Mouse (Mus musculus) lung, embryonic 15.5 days (tissue): ENCODE measurements at regions not wholly inside any gene's neighbourhood (a gene's known extent, or its start where the extent isn't known, plus 50 kb on each side); places are given as distances from the start of the nearest gene placed in this dataset. TPM values are rescaled to one million over a fixed set of nuclear protein-coding genes. Genes with fewer than 3 reads are reported as not detected.

Experiments used
- ATAC-seq: fragments of 200-750 bp; cut with Nextera tagmentation; 2 replicates; pipeline ENCODE4 v1.8.0; 2017; ENCODE audit warnings: moderate number of reproducible peaks, borderline replicate concordance; ENCODE audit not compliant: low FRiP score, low TSS enrichment; ENCODE audit errors: extremely low read depth
- H3K27ac ChIP-seq: fragments of 300-500 bp; sonication (generic); 2 replicates; pipeline ENCODE4 v1.5.1; 2015; ENCODE audit warnings: moderate library complexity, mild to moderate bottlenecking, inconsistent platforms
- H3K27me3 ChIP-seq: fragments of 300-500 bp; sonication (generic); 2 replicates; pipeline ENCODE4 v1.6.1; 2015; ENCODE audit warnings: inconsistent platforms
- H3K36me3 ChIP-seq: fragments of 300-500 bp; sonication (generic); 2 replicates; pipeline ENCODE4 v1.6.1; 2015; ENCODE audit warnings: inconsistent platforms
- H3K4me1 ChIP-seq: fragments of 300-500 bp; sonication (generic); 2 replicates; pipeline ENCODE4 v1.6.1; 2015; ENCODE audit warnings: inconsistent platforms
- H3K4me2 ChIP-seq: fragments of 300-500 bp; sonication (generic); 2 replicates; pipeline ENCODE4 v1.6.1; 2015; ENCODE audit warnings: inconsistent platforms, mild to moderate bottlenecking, moderate library complexity
- H3K4me3 ChIP-seq: fragments of 300-500 bp; sonication (generic); 2 replicates; pipeline ENCODE4 v1.5.1; 2015; ENCODE audit warnings: mild to moderate bottlenecking, inconsistent platforms
- H3K9ac ChIP-seq: fragments of 300-500 bp; sonication (generic); 2 replicates; pipeline ENCODE4 v1.6.1; 2015; ENCODE audit warnings: inconsistent platforms
- H3K9me3 ChIP-seq: fragments of 300-500 bp; sonication (generic); 2 replicates; pipeline ENCODE4 v1.6.1; 2016; ENCODE audit warnings: inconsistent platforms
- WGBS: fragments of 180-500 bp; shearing (Covaris S2); methylation state at CpG from one replicate; pipeline ENCODE4 v1.1.7; 2015; 5-methylcytosine and 5-hydroxymethylcytosine counted together
- microRNA-seq: library from miRNA; unstranded; fragments of <30 nt; microRNA quantifications from one replicate; pipeline ENCODE4, GENCODE M21; 2016

GRCm38 (mm10) chr1:122055146-122055545, 487.4 kb upstream of the Ddx18 start:
- Histone ChIP-seq H3K27me3 (no peaks in the 10 kb centered on the region), H3K4me1 (no peaks in the 10 kb centered on the region), H3K4me3 (no peak overlapping the region), H3K36me3 (no peaks in the 10 kb centered on the region), H3K27ac (no peak overlapping the region), H3K4me2 (no peak overlapping the region), H3K9me3 (no peaks in the 10 kb centered on the region), H3K9ac (no peak overlapping the region)
- WGBS, result 69% methylated on average over 1 of the region's 1 CpGs
- ATAC-seq, result no peak

DNA sequence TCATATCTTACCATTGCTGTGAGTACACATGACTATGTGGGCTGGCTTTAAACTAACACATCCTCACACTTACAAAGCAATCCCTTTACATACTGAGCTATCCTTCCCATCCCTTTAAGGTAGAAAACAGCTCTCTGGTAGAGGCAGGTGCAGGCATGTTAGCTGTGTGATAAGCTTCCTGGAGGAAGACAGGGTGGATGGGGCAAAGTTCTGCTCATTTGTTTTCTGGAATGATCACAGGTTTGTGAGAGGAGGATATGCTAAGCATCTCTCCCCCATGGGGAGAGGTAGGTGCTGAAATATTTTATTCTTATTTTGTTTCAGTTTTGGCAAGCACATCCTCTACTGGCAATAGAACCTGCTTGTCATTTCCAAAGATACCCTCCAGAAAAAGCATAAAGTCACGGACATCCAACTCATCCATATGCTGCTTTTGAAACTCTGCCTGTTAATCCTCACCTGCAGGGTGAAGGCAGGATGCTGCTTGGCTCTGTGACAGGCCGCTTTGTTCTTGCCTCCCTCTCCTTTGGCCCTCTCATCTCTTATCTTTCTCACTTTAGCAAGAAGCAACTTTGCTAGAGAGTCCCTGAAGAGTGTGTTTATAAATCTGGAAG, 480.4 kb upstream of the Ddx18 start:
- Histone ChIP-seq H3K9me3 (no peaks in the 10 kb centered on the region), H3K27me3 (no peaks in the 10 kb centered on the region), H3K4me3 (no peak overlapping the region), H3K4me1 (no peaks in the 10 kb centered on the region), H3K4me2 (no peak overlapping the region), H3K27ac (no peak overlapping the region), H3K9ac (no peak overlapping the region), H3K36me3 (no peaks in the 10 kb centered on the region)
- no peak for ATAC-seq
- 41% methylated on average over 2 of the region's 2 CpGs for WGBS

DNA sequence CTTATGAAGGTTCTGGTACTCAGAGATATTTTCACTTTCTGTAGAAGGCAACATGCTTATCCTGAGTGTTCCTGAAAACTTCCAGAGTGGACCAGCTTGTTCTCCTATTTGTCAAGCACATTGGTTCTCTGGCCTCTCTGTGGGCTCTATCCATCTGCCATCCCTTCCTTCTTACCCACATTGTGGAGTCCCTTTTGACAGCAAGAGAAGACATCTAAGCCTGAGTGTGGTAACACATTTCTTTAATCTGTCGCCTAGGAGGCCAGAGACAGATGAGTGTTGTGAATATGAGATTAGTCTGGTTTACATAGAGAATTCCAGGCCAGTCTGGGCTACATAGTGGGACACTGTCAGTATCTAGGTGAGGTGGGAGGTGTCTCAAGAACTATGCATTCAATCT, 476.1 kb upstream of the Ddx18 start:
- Histone ChIP-seq H3K4me3 (no peak overlapping the region), H3K9me3 (no peaks in the 10 kb centered on the region), H3K36me3 (no peaks in the 10 kb centered on the region), H3K9ac (no peak overlapping the region), H3K27me3 (no peaks in the 10 kb centered on the region), H3K27ac (no peak overlapping the region), H3K4me1 (no peaks in the 10 kb centered on the region), H3K4me2 (no peak overlapping the region)
- WGBS, result 48% methylated on average over 1 of the region's 1 CpGs
- no peak for ATAC-seq

- no peak overlapping the region for H3K4me3 ChIP-seq
These were observed 475.3 kb upstream of the Ddx18 start for GRCm38 (mm10) chr1:122043114-122043513.

DNA sequence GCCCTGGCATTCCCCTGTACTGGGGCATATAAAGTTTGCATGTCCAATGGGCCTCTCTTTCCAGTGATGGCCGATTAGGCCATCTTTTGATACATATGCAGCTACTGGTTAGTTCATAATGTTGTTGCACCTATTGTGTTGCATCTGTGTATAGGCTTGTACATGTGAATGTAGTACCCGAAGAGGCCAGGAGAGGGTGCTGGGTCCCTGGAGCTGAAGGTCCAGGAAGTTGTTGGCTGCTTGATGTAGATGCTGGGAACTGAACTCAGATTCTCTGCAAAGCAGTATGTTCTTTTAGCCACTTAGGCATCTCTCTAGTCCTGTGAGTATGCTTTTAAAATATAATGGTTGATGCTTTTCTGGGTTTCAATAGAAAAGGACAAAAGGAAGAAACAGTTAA, 440.0 kb upstream of the Ddx18 start:
- Histone ChIP-seq H3K4me3 (no peak overlapping the region), H3K4me1 (no peaks in the 10 kb centered on the region)
- ATAC-seq, result no peak

More at GRCm38 (mm10) chr1:122043114-122043513, 475.3 kb upstream of the Ddx18 start:
- no peak for ATAC-seq
- Histone ChIP-seq H3K27ac (no peak overlapping the region), H3K27me3 (no peaks in the 10 kb centered on the region), H3K4me1 (no peaks in the 10 kb centered on the region), H3K9me3 (no peaks in the 10 kb centered on the region), H3K36me3 (no peaks in the 10 kb centered on the region), H3K9ac (no peak overlapping the region), H3K4me2 (no peak overlapping the region)
- WGBS, result 56% methylated on average over 5 of the region's 5 CpGs

DNA sequence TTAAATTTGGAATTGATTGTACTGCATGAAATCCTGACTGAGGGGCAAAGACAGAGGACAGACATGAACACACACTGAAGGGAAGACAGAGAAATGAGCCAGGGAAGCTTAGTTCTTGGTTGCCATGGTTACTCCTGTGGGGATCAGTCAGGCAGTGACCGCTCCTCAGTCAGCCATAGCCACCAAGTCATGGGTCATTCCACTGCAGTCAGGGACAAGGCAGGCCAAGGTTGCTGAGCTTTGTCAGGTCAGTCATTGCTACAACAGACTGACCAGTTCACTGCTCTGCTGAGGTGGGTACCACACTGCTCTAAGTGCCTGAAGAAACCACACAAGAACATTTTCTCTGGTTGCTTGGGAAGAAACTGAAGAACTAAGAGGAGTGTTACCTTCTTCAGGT, 428.7 kb upstream of the Ddx18 start:
- H3K4me3 ChIP-seq, result no peak overlapping the region
- no peak overlapping the region for H3K4me2 ChIP-seq
- ATAC-seq, result no peak
- no peak overlapping the region for H3K9ac ChIP-seq
- H3K27me3 ChIP-seq, result no peaks in the 10 kb centered on the region
- no peak overlapping the region for H3K27ac ChIP-seq
- 84% methylated on average over 1 of the region's 1 CpGs for WGBS
- no peaks in the 10 kb centered on the region for H3K4me1 ChIP-seq
- no peaks in the 10 kb centered on the region for H3K9me3 ChIP-seq
- no peaks in the 10 kb centered on the region for H3K36me3 ChIP-seq

More for the DNA sequence above, 440.0 kb upstream of the Ddx18 start:
- no peaks in the 10 kb centered on the region for H3K27me3 ChIP-seq
- no peaks in the 10 kb centered on the region for H3K9me3 ChIP-seq
- H3K27ac ChIP-seq, result no peak overlapping the region
- no peaks in the 10 kb centered on the region for H3K36me3 ChIP-seq
- no peak overlapping the region for H3K4me2 ChIP-seq
- H3K9ac ChIP-seq, result no peak overlapping the region
- WGBS, result 84% methylated on average over 2 of the region's 2 CpGs

GRCm38 (mm10) chr1:121990653-121991052, 422.9 kb upstream of the Ddx18 start:
- 43% methylated on average over 2 of the region's 2 CpGs for WGBS
- H3K4me2 ChIP-seq, result no peak overlapping the region
- no peaks in the 10 kb centered on the region for H3K4me1 ChIP-seq
- no peaks in the 10 kb centered on the region for H3K9me3 ChIP-seq
- no peak overlapping the region for H3K4me3 ChIP-seq
- H3K27me3 ChIP-seq, result no peaks in the 10 kb centered on the region
- ATAC-seq, result peak; percentile 49; the same call in 1 of the 2 replicates
- no peak overlapping the region for H3K9ac ChIP-seq
- no peak overlapping the region for H3K27ac ChIP-seq
- H3K36me3 ChIP-seq, result no peaks in the 10 kb centered on the region

GRCm38 (mm10) chr1:121958942-121959341, 391.2 kb upstream of the Ddx18 start:
- no peak overlapping the region for H3K27ac ChIP-seq
- H3K4me2 ChIP-seq, result no peak overlapping the region
- H3K36me3 ChIP-seq, result no peaks in the 10 kb centered on the region
- H3K27me3 ChIP-seq, result no peaks in the 10 kb centered on the region
- H3K4me3 ChIP-seq, result no peak overlapping the region
- no peaks in the 10 kb centered on the region for H3K4me1 ChIP-seq
- H3K9me3 ChIP-seq, result no peaks in the 10 kb centered on the region
- H3K9ac ChIP-seq, result no peak overlapping the region
- no peak for ATAC-seq

DNA sequence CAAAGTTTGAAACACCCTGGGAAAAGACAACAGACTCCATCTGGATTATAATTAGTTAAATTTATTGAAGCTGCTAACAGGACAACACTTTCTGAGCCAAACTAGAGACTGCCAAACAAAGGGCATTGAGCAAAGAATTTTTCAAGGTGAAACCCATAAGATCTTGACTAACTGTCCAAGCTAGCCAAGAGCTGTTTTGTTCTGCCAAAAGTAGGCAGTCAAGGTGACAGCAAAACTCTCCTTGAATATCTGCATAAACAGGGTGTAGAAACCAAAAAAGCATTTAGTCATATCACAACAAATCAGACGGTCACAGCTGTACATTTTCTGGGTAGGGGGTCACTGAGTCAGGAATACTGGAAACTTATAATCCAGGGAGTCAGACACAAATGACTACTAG, 368.1 kb upstream of the Ddx18 start:
- Histone ChIP-seq H3K4me2 (no peak overlapping the region), H3K27me3 (no peaks in the 10 kb centered on the region), H3K9ac (no peak overlapping the region), H3K36me3 (no peaks in the 10 kb centered on the region), H3K9me3 (no peaks in the 10 kb centered on the region), H3K4me3 (no peak overlapping the region), H3K27ac (no peak overlapping the region), H3K4me1 (no peaks in the 10 kb centered on the region)
- 82% methylated on average over 1 of the region's 1 CpGs for WGBS
- ATAC-seq, result no peak

Small RNA genes in the stretch of these regions (microRNA-seq; reads per million reads assigned to microRNA genes)
- gene Gm26472, result not detected
